Mouse (Mus musculus): ENCODE results near the gene Arhgap8. TPM values are rescaled to one million over a fixed set of nuclear protein-coding genes. Genes with fewer than 3 reads are reported as not detected.
"Not testable (repeated sequence)": the region's sequence is repeated elsewhere in the genome, so short reads cannot be mapped to it uniquely, and the experiment has no call there.

The Arhgap8 gene
- polyA plus RNA-seq, 1 experiment from 2014 or later, result 4.9 TPM

- WGBS, result 50% methylated on average over 3 of the region's 3 CpGs
- ATAC-seq (ENCODE audit: insufficient read depth, low FRiP score, low TSS enrichment), result no peak
- H3K4me2 ChIP-seq (ENCODE audit: low read depth), result no peak overlapping the region
- H3K9ac ChIP-seq (ENCODE audit: low read length), result no peak overlapping the region
- no peak overlapping the region for H3K27ac ChIP-seq (ENCODE audit: low read depth, low read length)
- peaks cover 26% of the 10 kb centered on the region for H3K27me3 ChIP-seq (ENCODE audit: control insufficient read depth, insufficient read depth, low read length)
- H3K9me3 ChIP-seq (ENCODE audit: control insufficient read depth, low read length), result no peaks in the 10 kb centered on the region
- no peaks in the 10 kb centered on the region for H3K36me3 ChIP-seq (ENCODE audit: control insufficient read depth, insufficient read depth, low read length)
- DNase-seq (ENCODE audit: low spot score), result no peak
- H3K4me3 ChIP-seq (ENCODE audit: low read depth, low read length), result no peak overlapping the region
- peaks cover 14% of the 10 kb centered on the region for H3K4me1 ChIP-seq (ENCODE audit: control insufficient read depth, insufficient read depth, low read length)
Measured at GRCm38 (mm10) chr15:84718785-84719184, 1.1 kb upstream of the Arhgap8 start.

DNA sequence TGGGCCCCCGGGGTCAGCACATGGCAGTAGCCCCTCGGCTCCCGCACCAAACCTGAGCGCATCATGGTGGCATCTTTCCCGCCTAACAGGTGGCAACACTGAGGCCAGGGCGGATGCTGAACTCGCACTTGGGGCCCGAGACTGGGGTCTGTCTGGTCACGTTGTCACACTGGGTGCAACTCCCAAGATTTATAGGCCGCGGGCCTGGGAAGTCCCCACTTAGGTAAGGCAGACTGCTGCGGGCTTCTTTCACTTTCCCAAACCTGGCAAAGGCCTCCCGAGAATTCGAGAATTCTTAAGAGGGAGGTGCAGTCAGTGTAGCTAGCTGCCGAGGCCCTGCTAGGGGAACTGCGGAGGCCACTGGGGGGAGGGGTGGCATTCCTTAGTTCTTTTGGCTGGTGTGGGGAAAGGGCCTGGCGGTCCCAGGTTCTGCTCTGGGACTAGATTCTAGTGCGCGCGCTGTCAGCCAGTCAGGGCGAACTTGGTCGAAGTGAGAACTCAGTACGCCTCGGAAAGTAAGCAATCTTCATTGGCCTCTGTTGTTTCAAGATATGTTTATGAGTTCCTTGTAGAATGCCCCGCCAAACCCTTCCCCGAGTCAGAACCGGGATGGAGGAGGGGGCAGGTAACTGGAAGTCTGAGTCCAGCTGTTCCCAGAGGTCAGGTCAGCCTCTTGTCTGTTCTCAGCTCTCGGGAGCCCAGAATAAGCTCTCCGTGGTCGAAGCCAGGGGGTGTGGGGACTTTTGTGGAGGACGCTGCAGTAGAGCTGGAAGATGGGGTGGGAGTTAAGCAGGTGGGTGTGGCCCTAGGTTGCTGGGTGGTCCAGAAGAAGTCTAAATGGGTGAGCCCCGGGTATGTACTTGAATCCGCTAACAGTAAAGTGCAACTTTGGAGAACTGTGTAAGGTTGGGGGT, 696 bp downstream of the Arhgap8 start:
- no peak overlapping the region for H3K9ac ChIP-seq (ENCODE audit: low read length)
- H3K9me3 ChIP-seq (ENCODE audit: control insufficient read depth, low read length), result no peaks in the 10 kb centered on the region
- peak overlapping the region; percentile 33 for H3K4me2 ChIP-seq (ENCODE audit: low read depth)
- H3K4me3 ChIP-seq (ENCODE audit: low read depth, low read length), result peak overlapping the region; percentile 10; the same call in 1 of the 2 replicates
- WGBS, result 5% methylated on average over 33 of the region's 33 CpGs
- no peak overlapping the region for H3K27ac ChIP-seq (ENCODE audit: low read depth, low read length)
- peaks cover 14% of the 10 kb centered on the region for H3K4me1 ChIP-seq (ENCODE audit: control insufficient read depth, insufficient read depth, low read length)
- H3K36me3 ChIP-seq (ENCODE audit: control insufficient read depth, insufficient read depth, low read length), result no peaks in the 10 kb centered on the region
- DNase-seq (ENCODE audit: low spot score), result peak; percentile 56
- ATAC-seq (ENCODE audit: insufficient read depth, low FRiP score, low TSS enrichment), result no peak
- peaks cover 26% of the 10 kb centered on the region for H3K27me3 ChIP-seq (ENCODE audit: control insufficient read depth, insufficient read depth, low read length)

DNA sequence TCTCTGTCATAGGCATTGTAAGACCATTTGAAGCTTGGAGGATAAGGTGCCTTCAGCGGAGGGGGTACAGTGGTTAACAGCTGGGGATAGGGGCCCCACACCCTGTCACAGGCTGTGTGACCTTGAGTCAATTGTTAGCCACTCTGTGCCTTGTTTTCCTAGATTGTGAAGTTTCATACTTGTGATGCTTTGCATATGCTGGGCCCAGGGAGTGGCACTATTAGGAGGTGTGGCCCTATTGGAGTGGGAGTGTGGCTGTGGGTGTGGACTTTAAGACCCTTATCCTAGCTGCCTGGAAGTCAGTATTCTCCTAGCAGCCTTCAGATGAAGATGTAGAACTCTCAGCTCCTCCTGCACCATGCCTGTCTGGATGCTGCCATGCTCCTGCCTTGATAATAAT, 3.8 kb downstream of the Arhgap8 start:
- H3K4me3 ChIP-seq (ENCODE audit: low read depth, low read length); DNase-seq (ENCODE audit: low spot score); H3K9ac ChIP-seq (ENCODE audit: low read length); H3K36me3 ChIP-seq (ENCODE audit: control insufficient read depth, insufficient read depth, low read length); H3K27ac ChIP-seq (ENCODE audit: low read depth, low read length); ATAC-seq (ENCODE audit: insufficient read depth, low FRiP score, low TSS enrichment); H3K9me3 ChIP-seq (ENCODE audit: control insufficient read depth, low read length); H3K4me2 ChIP-seq (ENCODE audit: low read depth): not testable (repeated sequence)
- Histone ChIP-seq H3K27me3 (ENCODE audit: control insufficient read depth, insufficient read depth, low read length) (peaks cover 25% of the 10 kb centered on the region), H3K4me1 (ENCODE audit: control insufficient read depth, insufficient read depth, low read length) (peaks cover 14% of the 10 kb centered on the region)
- WGBS, result 87% methylated on average over 1 of the region's 1 CpGs

DNA sequence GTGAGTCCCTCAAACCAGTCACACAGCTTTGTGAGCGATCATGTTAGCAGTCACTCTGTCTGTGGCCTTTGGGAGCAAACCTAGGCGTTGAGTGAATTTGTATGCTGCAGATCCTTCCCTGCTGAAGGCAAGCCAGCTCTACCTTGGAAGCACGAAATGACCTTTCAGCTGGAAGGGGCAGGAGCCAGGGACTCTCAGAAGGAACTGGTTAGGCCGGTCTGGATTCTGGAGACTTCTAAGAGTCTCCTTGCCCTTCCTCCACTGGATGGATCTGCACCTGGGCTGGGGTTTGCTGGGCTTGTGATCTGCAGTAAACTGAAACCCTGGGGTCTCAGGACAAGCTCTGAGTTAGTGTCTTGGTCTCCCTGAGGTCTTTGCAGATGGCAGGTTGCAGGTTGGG, 4.3 kb downstream of the Arhgap8 start:
- no peak overlapping the region for H3K4me2 ChIP-seq (ENCODE audit: low read depth)
- no peak overlapping the region for H3K27ac ChIP-seq (ENCODE audit: low read depth, low read length)
- ATAC-seq (ENCODE audit: insufficient read depth, low FRiP score, low TSS enrichment) (no peak), DNase-seq (ENCODE audit: low spot score) (no peak)
- no peak overlapping the region for H3K4me3 ChIP-seq (ENCODE audit: low read depth, low read length)
- no peaks in the 10 kb centered on the region for H3K36me3 ChIP-seq (ENCODE audit: control insufficient read depth, insufficient read depth, low read length)
- peaks cover 19% of the 10 kb centered on the region for H3K27me3 ChIP-seq (ENCODE audit: control insufficient read depth, insufficient read depth, low read length)
- WGBS, result 72% methylated on average over 4 of the region's 4 CpGs
- peaks cover 14% of the 10 kb centered on the region for H3K4me1 ChIP-seq (ENCODE audit: control insufficient read depth, insufficient read depth, low read length)
- H3K9me3 ChIP-seq (ENCODE audit: control insufficient read depth, low read length), result no peaks in the 10 kb centered on the region
- no peak overlapping the region for H3K9ac ChIP-seq (ENCODE audit: low read length)

DNA sequence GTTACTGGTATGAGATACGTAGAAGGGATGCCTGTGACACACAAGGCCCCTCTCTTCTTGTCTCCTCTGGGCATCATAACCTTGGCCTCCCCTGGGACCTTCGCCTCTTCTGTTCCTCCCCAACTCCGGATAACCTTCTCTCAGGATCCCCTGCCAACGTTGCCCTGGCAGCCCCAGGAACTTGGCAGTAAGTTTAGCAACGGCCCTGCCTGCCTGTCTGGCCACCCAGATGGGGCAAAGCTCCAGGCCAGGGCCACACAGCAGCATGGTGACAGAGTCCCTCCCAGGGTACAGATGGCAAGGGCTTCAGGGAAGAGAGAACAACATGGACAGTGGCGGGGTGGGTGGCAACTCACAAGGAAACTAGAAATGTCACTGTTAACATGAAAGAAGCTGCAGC, 9.8 kb downstream of the Arhgap8 start:
- no peak overlapping the region for H3K4me3 ChIP-seq (ENCODE audit: low read depth, low read length)
- no peak overlapping the region for H3K27ac ChIP-seq (ENCODE audit: low read depth, low read length)
- 75% methylated on average over 6 of the region's 6 CpGs for WGBS
- H3K36me3 ChIP-seq (ENCODE audit: control insufficient read depth, insufficient read depth, low read length), result no peaks in the 10 kb centered on the region
- ATAC-seq (ENCODE audit: insufficient read depth, low FRiP score, low TSS enrichment), result no peak
- H3K4me2 ChIP-seq (ENCODE audit: low read depth), result no peak overlapping the region
- H3K4me1 ChIP-seq (ENCODE audit: control insufficient read depth, insufficient read depth, low read length), result peaks cover 4% of the 10 kb centered on the region; the same call in 1 of the 2 replicates
- no peak overlapping the region for H3K9ac ChIP-seq (ENCODE audit: low read length)
- no peak for DNase-seq (ENCODE audit: low spot score)
- no peaks in the 10 kb centered on the region for H3K27me3 ChIP-seq (ENCODE audit: control insufficient read depth, insufficient read depth, low read length)
- H3K9me3 ChIP-seq (ENCODE audit: control insufficient read depth, low read length), result no peaks in the 10 kb centered on the region

DNA sequence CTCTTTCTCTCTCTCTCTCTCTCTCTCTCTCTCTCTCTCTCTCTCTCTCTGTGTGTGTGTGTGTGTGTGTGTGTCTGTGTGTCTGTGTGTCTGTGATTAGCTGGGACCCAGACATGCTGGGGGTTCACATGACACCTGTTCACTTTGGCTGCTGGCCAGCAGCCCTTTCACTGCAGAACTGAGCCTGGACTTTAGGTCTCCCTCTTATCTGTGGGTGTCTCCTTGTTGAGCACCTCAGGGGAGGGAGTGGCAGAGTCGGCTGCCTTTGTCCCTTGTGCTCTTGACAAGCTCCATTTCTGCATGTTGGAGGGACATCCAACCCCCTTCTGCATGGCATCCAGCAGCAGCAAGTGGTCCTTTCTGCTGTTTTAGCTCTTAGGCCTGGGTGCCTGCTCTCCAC, 11.0 kb downstream of the Arhgap8 start:
- no peak overlapping the region for H3K9ac ChIP-seq (ENCODE audit: low read length)
- ATAC-seq (ENCODE audit: insufficient read depth, low FRiP score, low TSS enrichment) (no peak), DNase-seq (ENCODE audit: low spot score) (no peak)
- 78% methylated on average over 1 of the region's 1 CpGs for WGBS
- peaks cover 4% of the 10 kb centered on the region; the same call in 1 of the 2 replicates for H3K4me1 ChIP-seq (ENCODE audit: control insufficient read depth, insufficient read depth, low read length)
- no peaks in the 10 kb centered on the region for H3K9me3 ChIP-seq (ENCODE audit: control insufficient read depth, low read length)
- H3K27me3 ChIP-seq (ENCODE audit: control insufficient read depth, insufficient read depth, low read length), result no peaks in the 10 kb centered on the region
- H3K36me3 ChIP-seq (ENCODE audit: control insufficient read depth, insufficient read depth, low read length), result no peaks in the 10 kb centered on the region
- 0 out of 2 replicates have a peak overlapping the region, but pooled peaks have one; percentile 86 for H3K27ac ChIP-seq (ENCODE audit: low read depth, low read length)
- no peak overlapping the region for H3K4me2 ChIP-seq (ENCODE audit: low read depth)
- no peak overlapping the region for H3K4me3 ChIP-seq (ENCODE audit: low read depth, low read length)

DNA sequence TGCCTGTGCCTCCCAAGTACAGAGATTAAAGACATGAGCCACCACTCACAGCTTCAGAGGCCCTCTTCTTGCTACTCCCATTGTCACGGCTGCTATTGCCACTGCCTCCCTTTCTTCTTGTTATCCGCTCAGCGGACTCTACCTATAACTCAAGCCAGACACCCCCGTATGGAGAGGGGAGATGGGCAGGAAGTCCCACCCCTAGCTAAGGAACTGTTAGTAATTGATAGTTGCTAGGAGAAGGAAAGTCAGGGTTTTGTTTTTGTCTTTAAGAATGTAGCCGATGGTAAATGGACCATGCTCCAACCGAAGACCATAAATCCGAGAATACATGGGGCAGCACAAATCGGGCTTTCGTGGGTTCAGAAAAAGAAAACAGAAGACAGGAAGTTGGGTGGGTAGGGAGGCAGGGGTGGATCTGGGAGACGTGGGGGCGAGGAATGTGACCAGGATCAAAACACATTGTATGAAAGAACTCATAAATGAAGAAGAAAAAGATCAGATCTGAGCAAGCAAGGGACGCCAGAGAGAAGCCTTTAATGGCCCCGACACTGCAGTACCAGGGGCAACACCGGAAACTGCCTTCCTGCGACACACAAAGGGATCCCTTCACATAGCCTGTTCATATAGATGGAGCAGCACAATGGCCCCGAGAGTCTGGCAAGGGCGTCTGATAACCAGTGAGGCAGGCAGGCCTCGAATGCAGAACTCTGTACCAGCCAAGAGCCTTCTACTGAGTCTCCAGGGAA, 12.0 kb downstream of the Arhgap8 start:
- Histone ChIP-seq H3K9ac (ENCODE audit: low read length) (peak overlapping the region; percentile 15), H3K9me3 (ENCODE audit: control insufficient read depth, low read length) (no peaks in the 10 kb centered on the region), H3K27ac (ENCODE audit: low read depth, low read length) (peak overlapping the region; percentile 86), H3K4me2 (ENCODE audit: low read depth) (peak overlapping the region; percentile 3; the same call in 1 of the 2 replicates), H3K36me3 (ENCODE audit: control insufficient read depth, insufficient read depth, low read length) (no peaks in the 10 kb centered on the region), H3K4me1 (ENCODE audit: control insufficient read depth, insufficient read depth, low read length) (peaks cover 4% of the 10 kb centered on the region; the same call in 1 of the 2 replicates), H3K27me3 (ENCODE audit: control insufficient read depth, insufficient read depth, low read length) (no peaks in the 10 kb centered on the region), H3K4me3 (ENCODE audit: low read depth, low read length) (no peak overlapping the region)
- 25% methylated on average over 18 of the region's 18 CpGs for WGBS
- DNase-seq (ENCODE audit: low spot score), result peak; percentile 68
- ATAC-seq (ENCODE audit: insufficient read depth, low FRiP score, low TSS enrichment), result peak; percentile 78

DNA sequence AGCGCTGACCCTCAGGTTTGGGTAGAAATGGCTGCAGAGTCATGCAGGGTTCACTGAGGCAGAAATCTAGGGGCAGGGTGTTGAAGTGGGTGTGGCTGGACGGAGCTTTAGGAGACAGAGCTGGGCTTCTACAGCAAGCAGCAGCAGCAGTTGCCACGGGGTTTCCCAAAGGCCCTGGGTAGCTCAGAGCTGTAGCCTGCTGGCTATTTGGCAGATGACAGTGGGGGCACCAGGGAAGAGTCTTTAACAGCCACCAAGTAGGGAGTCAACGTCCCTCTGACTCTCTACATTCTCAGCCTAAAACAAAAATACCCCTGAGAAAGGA, 12.5 kb downstream of the Arhgap8 start:
- H3K27me3 ChIP-seq (ENCODE audit: control insufficient read depth, insufficient read depth, low read length), result no peaks in the 10 kb centered on the region
- DNase-seq (ENCODE audit: low spot score) (no peak), ATAC-seq (ENCODE audit: insufficient read depth, low FRiP score, low TSS enrichment) (peak; percentile 46)
- peak overlapping the region; percentile 3; the same call in 1 of the 2 replicates for H3K4me2 ChIP-seq (ENCODE audit: low read depth)
- 33% methylated on average over 4 of the region's 4 CpGs for WGBS
- H3K4me1 ChIP-seq (ENCODE audit: control insufficient read depth, insufficient read depth, low read length), result peaks cover 4% of the 10 kb centered on the region; the same call in 1 of the 2 replicates
- no peaks in the 10 kb centered on the region for H3K36me3 ChIP-seq (ENCODE audit: control insufficient read depth, insufficient read depth, low read length)
- peak overlapping the region; percentile 86 for H3K27ac ChIP-seq (ENCODE audit: low read depth, low read length)
- H3K9me3 ChIP-seq (ENCODE audit: control insufficient read depth, low read length), result no peaks in the 10 kb centered on the region
- H3K9ac ChIP-seq (ENCODE audit: low read length), result peak overlapping the region; percentile 15
- H3K4me3 ChIP-seq (ENCODE audit: low read depth, low read length), result no peak overlapping the region

All from neural tube, embryonic 11.5 days (tissue).